ENCODE assay signal across 8 mouse cellular contexts in the genomic region with DNA sequence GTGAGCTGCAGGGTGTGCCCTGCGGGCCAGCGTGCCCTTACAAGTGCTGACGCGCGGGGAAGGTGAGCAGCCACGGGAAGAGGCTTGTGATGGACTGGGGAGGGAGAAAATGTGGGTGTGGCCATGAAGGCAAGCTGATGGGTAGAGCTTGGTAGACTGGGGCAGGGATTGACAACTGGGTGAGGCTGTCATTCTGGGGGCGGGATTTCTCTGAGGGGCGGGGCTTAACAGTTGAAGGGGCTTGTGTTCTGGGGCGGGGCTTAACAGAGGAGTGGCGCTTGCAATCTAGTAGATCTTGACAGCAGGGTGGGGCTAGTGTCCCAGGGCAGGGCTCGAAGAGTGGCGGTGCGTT. TPM values are rescaled to one million over a fixed set of nuclear protein-coding genes. Genes with fewer than 3 reads are reported as not detected.
DNase-seq lines count a peak whose midpoint lies in the region; ATAC-seq lines count a peak whose summit lies in the region.

No protein-coding gene starts in this region.

- WGBS in lung, embryonic 15.5 days = 2% methylated on average over 13 of the region's 13 CpGs
- 0% methylated on average over 13 of the region's 13 CpGs for WGBS in hindbrain, embryonic 11.5 days
- WGBS in lung, embryonic 16.5 days = 2% methylated on average over 11 of the region's 13 CpGs

- peak overlapping the region; percentile 63; the same call in 1 of the 2 replicates for H3K27ac ChIP-seq in lung, embryonic 15.5 days
- no peak overlapping the region for H3K27ac ChIP-seq in hindbrain, embryonic 11.5 days (ENCODE audit: low read depth, low read length)
- peak overlapping the region; percentile 69 for H3K27ac ChIP-seq in lung, embryonic 16.5 days (ENCODE audit: low read length)

- no peaks in the 10 kb centered on the region for H3K9me3 ChIP-seq in lung, embryonic 15.5 days
- no peaks in the 10 kb centered on the region for H3K9me3 ChIP-seq in hindbrain, embryonic 11.5 days (ENCODE audit: control insufficient read depth, low read length)
- H3K9me3 ChIP-seq in lung, embryonic 16.5 days (ENCODE audit: control insufficient read depth, low read length) = no peaks in the 10 kb centered on the region

- H3K4me2 ChIP-seq in lung, embryonic 15.5 days = peak overlapping the region; percentile 94
- peak overlapping the region; percentile 33 for H3K4me2 ChIP-seq in hindbrain, embryonic 11.5 days (replicated peaks; ENCODE audit: low read depth, low read length)
- peak overlapping the region; percentile 92 for H3K4me2 ChIP-seq in lung, embryonic 16.5 days (ENCODE audit: low read depth, low read length)

- H3K4me3 ChIP-seq in lung, embryonic 15.5 days = peak overlapping the region; percentile 48
- H3K4me3 ChIP-seq in hindbrain, embryonic 11.5 days (ENCODE audit: low read depth, low read length) = peak overlapping the region; percentile 15
- H3K4me3 ChIP-seq in lung, embryonic 16.5 days (ENCODE audit: low read length) = peak overlapping the region; percentile 56

- H3K36me3 ChIP-seq in lung, embryonic 15.5 days = no peaks in the 10 kb centered on the region
- no peaks in the 10 kb centered on the region for H3K36me3 ChIP-seq in hindbrain, embryonic 11.5 days (ENCODE audit: control insufficient read depth, insufficient read depth, low read length)
- H3K36me3 ChIP-seq in lung, embryonic 16.5 days (ENCODE audit: control insufficient read depth, insufficient read depth, low read length) = no peaks in the 10 kb centered on the region

- peak overlapping the region; percentile 13; the same call in 1 of the 2 replicates for H3K9ac ChIP-seq in lung, embryonic 15.5 days
- no peak overlapping the region for H3K9ac ChIP-seq in hindbrain, embryonic 11.5 days (ENCODE audit: low read depth, low read length)
- peak overlapping the region; percentile 42 for H3K9ac ChIP-seq in lung, embryonic 16.5 days (ENCODE audit: low read length)

- H3K27me3 ChIP-seq in lung, embryonic 15.5 days = peaks cover 31% of the 10 kb centered on the region
- H3K27me3 ChIP-seq in hindbrain, embryonic 11.5 days (ENCODE audit: control insufficient read depth, insufficient read depth, low read length) = peaks cover 50% of the 10 kb centered on the region
- H3K27me3 ChIP-seq in lung, embryonic 16.5 days (ENCODE audit: control insufficient read depth, insufficient read depth, low read depth, low read length) = no peaks in the 10 kb centered on the region; the same call in 1 of the 2 replicates

- no peak; the same call in 1 of the 2 replicates for ATAC-seq in lung, embryonic 15.5 days (ENCODE audit: borderline replicate concordance, extremely low read depth, low FRiP score, low TSS enrichment)
- ATAC-seq in hindbrain, embryonic 11.5 days (ENCODE audit: low FRiP score) = no peak
- ATAC-seq in lung, embryonic 16.5 days (ENCODE audit: low read depth) = no peak

- no peak for DNase-seq in lung, postnatal 4 days
- DNase-seq in c-Kit-positive CD71-positive TER-119-positive erythroid progenitor cells, embryonic 14.5 days (ENCODE audit: low spot score) = peak; percentile 67
- peak; percentile 65 for DNase-seq in hindbrain, embryonic 11.5 days (ENCODE audit: low spot score)
- DNase-seq in spleen, postnatal 36 days (ENCODE audit: low spot score in 2 of 2) = peak; percentile 79 to 82
- DNase-seq in layer of hippocampus, postnatal 25 days (ENCODE audit: extremely low spot score in 1 of 2, low spot score in 1 of 2) = no peak
- no peak for DNase-seq in gastrocnemius, postnatal 4 days (ENCODE audit: low spot score in 2 of 2)

- H3K4me1 ChIP-seq in lung, embryonic 15.5 days = peaks cover 44% of the 10 kb centered on the region
- peaks cover 13% of the 10 kb centered on the region; the same call in 1 of the 2 replicates for H3K4me1 ChIP-seq in hindbrain, embryonic 11.5 days (replicated peaks; ENCODE audit: control insufficient read depth, insufficient read depth, low read length)
- H3K4me1 ChIP-seq in lung, embryonic 16.5 days (replicated peaks; ENCODE audit: control insufficient read depth, insufficient read depth, low read length) = peaks cover 33% of the 10 kb centered on the region

RNA-seq across cellular contexts. Expression of a gene that starts 3.6 kb away (rescaled TPM):
- polyA plus RNA-seq in lung, embryonic 15.5 days (2015; fragmentation: Nextera tagmentation; extraction: Ambion mirVana) = 19.2 and 20.5 TPM in 2 replicates
- polyA plus RNA-seq in hindbrain, embryonic 11.5 days (2014; fragmentation: Nextera tagmentation; extraction: Ambion mirVana) = 1.5 TPM in 2 replicates
- polyA plus RNA-seq in lung, embryonic 16.5 days (2015; fragmentation: Nextera tagmentation; extraction: Ambion mirVana) = 21.7 and 22.7 TPM in 2 replicates
- 1 to 10 TPM; 1.2 to 2.1 TPM for total RNA-seq in layer of hippocampus, postnatal 25 days (2021)
- 1 to 10 TPM; 1.1 to 2.1 TPM for total RNA-seq in gastrocnemius, postnatal 4 days (2021)

RNA-seq across cellular contexts. Expression of a gene that starts 10.1 kb away (rescaled TPM):
- 0.40 and 1.9 TPM in 2 replicates for polyA plus RNA-seq in lung, embryonic 15.5 days (2015; fragmentation: Nextera tagmentation; extraction: Ambion mirVana)
- 0.13 TPM in 1 of 2 replicates, not detected in the other for polyA plus RNA-seq in hindbrain, embryonic 11.5 days (2014; fragmentation: Nextera tagmentation; extraction: Ambion mirVana)
- polyA plus RNA-seq in lung, embryonic 16.5 days (2015; fragmentation: Nextera tagmentation; extraction: Ambion mirVana) = 0.57 and 2.1 TPM in 2 replicates
- total RNA-seq in layer of hippocampus, postnatal 25 days (2021) = under 1 TPM; 0.30 to 0.33 TPM
- total RNA-seq in gastrocnemius, postnatal 4 days (2021) = not detected

RNA-seq across cellular contexts. Expression of a gene that starts 12.7 kb away (rescaled TPM):
- 61.3 and 63.7 TPM in 2 replicates for polyA plus RNA-seq in lung, embryonic 15.5 days (2015; fragmentation: Nextera tagmentation; extraction: Ambion mirVana)
- 129 and 132 TPM in 2 replicates for polyA plus RNA-seq in hindbrain, embryonic 11.5 days (2014; fragmentation: Nextera tagmentation; extraction: Ambion mirVana)
- polyA plus RNA-seq in lung, embryonic 16.5 days (2015; fragmentation: Nextera tagmentation; extraction: Ambion mirVana) = 52.7 and 54.1 TPM in 2 replicates
- 100 to 1,000 TPM; 307 to 325 TPM for total RNA-seq in layer of hippocampus, postnatal 25 days (2021)
- total RNA-seq in gastrocnemius, postnatal 4 days (2021) = 10 to 100 TPM; 42.1 to 50.8 TPM

RNA-seq across cellular contexts. Expression of a gene that starts 13.9 kb away (rescaled TPM):
- 89.7 and 91.3 TPM in 2 replicates for polyA plus RNA-seq in lung, embryonic 15.5 days (2015; fragmentation: Nextera tagmentation; extraction: Ambion mirVana)
- polyA plus RNA-seq in hindbrain, embryonic 11.5 days (2014; fragmentation: Nextera tagmentation; extraction: Ambion mirVana) = 79.4 and 80.5 TPM in 2 replicates
- 47.9 and 61.4 TPM in 2 replicates for polyA plus RNA-seq in lung, embryonic 16.5 days (2015; fragmentation: Nextera tagmentation; extraction: Ambion mirVana)
- total RNA-seq in layer of hippocampus, postnatal 25 days (2021) = 10 to 100 TPM; 82.7 to 92.9 TPM
- 10 to 100 TPM; 45.0 to 52.5 TPM for total RNA-seq in gastrocnemius, postnatal 4 days (2021)

RNA-seq across cellular contexts. Expression of a gene that starts 25.8 kb away (rescaled TPM):
- 0.12 and 0.30 TPM in 2 replicates for polyA plus RNA-seq in lung, embryonic 15.5 days (2015; fragmentation: Nextera tagmentation; extraction: Ambion mirVana)
- 0.18 and 0.48 TPM in 2 replicates for polyA plus RNA-seq in hindbrain, embryonic 11.5 days (2014; fragmentation: Nextera tagmentation; extraction: Ambion mirVana)
- 0.11 and 0.29 TPM in 2 replicates for polyA plus RNA-seq in lung, embryonic 16.5 days (2015; fragmentation: Nextera tagmentation; extraction: Ambion mirVana)
- 1 to 10 TPM; 1.0 to 1.5 TPM for total RNA-seq in layer of hippocampus, postnatal 25 days (2021)
- total RNA-seq in gastrocnemius, postnatal 4 days (2021) = not detected

Comparison
In these comparisons a context has a peak if more than half of its experiments do, and no peak if none do; other contexts are left out.
1. H3K4me2 ChIP-seq: peak in every context shown above with its lines; median percentile 94 in lung, embryonic 15.5 days; 92 in lung, embryonic 16.5 days; 33 in hindbrain, embryonic 11.5 days.
2. DNase-seq: peak in c-Kit-positive CD71-positive TER-119-positive erythroid progenitor cells, embryonic 14.5 days (single experiment), hindbrain, embryonic 11.5 days (single experiment) and spleen, postnatal 36 days (2 of 2); none in lung, postnatal 4 days (0 of 2), layer of hippocampus, postnatal 25 days (0 of 2) and gastrocnemius, postnatal 4 days (0 of 2).
3. Peak in every context shown above with its lines, with median percentiles within 50 percentile points of each other: H3K4me3 ChIP-seq.